Mouse (Mus musculus): ENCODE measurements around the gene Olfr167.
"Not testable (repeated sequence)": the region's sequence is repeated elsewhere in the genome, so short reads cannot be mapped to it uniquely, and the experiment has no call there.

Olfr167 gene

DNA sequence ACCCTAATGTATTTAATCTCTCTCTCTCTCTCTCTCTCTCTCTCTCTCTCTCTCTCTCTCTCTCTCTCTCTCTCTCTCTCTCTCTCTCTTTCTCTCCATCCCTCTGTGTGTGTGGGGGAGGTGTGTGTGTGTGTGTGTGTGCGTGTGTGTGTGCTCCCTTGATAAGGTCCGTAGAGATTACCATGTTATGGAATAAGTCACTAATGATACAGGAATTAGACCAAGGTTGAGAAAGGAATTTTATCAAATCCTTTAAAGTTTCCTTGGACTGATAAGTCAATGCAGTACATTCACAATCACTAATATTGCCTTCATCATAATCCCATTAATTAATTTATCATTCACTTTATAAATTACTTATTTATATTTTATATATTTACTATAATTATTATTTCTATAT, at the start of gene Olfr167:
Olfr167 (minus strand) TSS at position 101 of the 400 bp plus-strand sequence.
- no peak for DNase-seq (ENCODE audit: low read depth, low spot score)

DNA sequence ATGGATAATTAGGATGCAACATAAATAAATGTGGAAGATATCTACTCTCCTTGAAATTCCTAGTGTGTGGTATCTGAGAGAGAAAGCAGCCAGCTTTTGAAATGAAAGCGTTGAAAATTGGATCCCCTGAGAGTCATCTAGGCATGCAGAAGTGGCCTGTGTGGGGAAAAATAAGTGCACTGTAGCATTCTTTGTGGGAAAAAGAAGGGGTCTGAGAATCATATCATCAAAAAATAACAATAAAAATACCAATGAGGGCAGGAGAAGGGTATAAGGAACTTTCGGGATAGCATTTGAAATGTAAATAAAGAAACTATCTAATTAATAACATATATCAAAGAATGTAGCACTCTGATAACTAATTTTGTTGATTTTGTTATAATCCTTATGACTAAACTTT, 49.6 kb upstream of the Olfr167 start, which contains the start of gene Olfr169:
Olfr169 (minus strand) TSS at position 101 of the 400 bp plus-strand sequence.
- not testable (repeated sequence) for DNase-seq (ENCODE audit: low read depth, low spot score)

DNA sequence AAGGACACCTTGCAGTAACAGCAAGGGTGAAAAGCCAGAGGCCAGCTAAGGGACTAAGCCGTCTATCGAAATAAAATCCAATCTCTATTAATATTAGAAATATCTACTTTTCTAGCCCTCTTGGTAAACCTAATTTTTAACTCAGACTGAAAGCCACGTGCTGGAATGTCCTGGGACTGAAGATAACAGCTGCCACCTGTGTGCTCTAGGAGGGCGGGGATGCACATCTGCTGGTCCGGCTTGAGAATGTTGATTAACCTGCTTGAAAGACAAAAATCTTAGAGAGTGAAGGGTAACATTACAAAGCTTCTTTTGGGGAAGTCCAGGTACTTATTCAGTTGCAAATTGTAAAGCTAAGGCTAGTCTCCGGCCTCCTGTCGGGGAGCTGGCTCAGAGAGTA, 31.4 kb upstream of the Olfr167 start:
- not testable (repeated sequence) for DNase-seq (ENCODE audit: low read depth, low spot score)

- not testable (repeated sequence) for DNase-seq (ENCODE audit: low read depth, low spot score)
Observed at GRCm38 (mm10) chr16:19552246-19552645, 30.2 kb upstream of the Olfr167 start.

DNA sequence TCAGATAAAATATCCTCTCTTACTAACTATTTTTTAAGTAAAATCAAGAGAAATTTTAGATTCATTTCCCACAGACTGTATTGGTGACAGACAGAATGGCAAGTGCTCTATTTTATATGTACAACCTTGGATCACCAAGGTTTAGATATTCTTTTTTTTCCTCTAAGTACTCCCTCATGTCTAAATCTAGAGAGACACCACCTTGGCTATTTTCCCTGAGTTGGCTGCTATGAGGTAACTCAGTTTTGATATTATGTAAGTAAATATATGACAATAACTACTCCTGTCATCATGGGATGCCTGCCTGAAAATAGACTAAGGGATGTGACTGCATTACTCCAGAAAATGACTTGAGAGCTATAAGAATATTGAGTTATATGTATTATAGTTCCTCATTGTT, 13.4 kb upstream of the Olfr167 start, which contains the start of gene Olfr168:
Olfr168 (minus strand) TSS at position 101 of the 400 bp plus-strand sequence.
- DNase-seq (ENCODE audit: low read depth, low spot score): no peak

- no peak for DNase-seq (ENCODE audit: low read depth, low spot score)
Observed at GRCm38 (mm10) chr16:19483394-19483793, 38.7 kb downstream of the Olfr167 start, which contains the start of gene Olfr166. Olfr166 (plus strand) TSS chr16:19483694.

- DNase-seq (ENCODE audit: low read depth, low spot score): no peak
Observed at GRCm38 (mm10) chr16:19464365-19464764, 57.7 kb downstream of the Olfr167 start.

All from retina, adult 2 months (tissue).